Mouse (Mus musculus): ENCODE data around the gene H2afx. TPM values are rescaled to one million over a fixed set of nuclear protein-coding genes. Genes with fewer than 3 reads are reported as not detected.
A peak's percentile ranks its signal among the peaks of the same experiment; 100 is the strongest.
"Not testable (repeated sequence)": the region's sequence is repeated elsewhere in the genome, so short reads cannot be mapped to it uniquely, and the experiment has no call there.

H2afx gene
- polyA plus RNA-seq, 1 experiment = 891 TPM

DNA sequence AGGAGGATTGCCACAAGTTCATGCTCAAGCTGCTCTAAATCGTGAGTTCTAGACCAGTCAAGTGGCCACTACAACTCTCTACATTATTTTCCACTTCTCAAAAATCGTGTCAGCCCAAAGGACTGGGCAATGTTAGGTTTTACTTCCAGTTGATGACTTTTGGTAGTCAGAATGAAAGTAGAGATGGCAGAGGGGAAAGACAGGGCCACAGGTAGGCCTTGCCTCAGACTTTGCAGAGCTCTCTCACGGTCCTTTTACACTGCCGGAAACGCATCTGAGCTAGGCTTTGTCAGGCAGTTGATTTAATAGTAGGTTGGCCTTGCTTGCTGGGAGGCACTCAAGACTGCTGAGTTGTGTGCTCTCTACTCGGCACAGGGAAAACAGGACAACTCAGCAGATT, 10.3 kb upstream of the H2afx start:
- H3K4me1 ChIP-seq (replicated peaks; ENCODE audit: control insufficient read depth, insufficient read depth, low read length) = peaks cover 23% of the 10 kb centered on the region
- H3K27me3 ChIP-seq (ENCODE audit: control insufficient read depth, insufficient read depth, low read length) = no peaks in the 10 kb centered on the region
- H3K36me3 ChIP-seq (ENCODE audit: control insufficient read depth, insufficient read depth, low read length) = no peaks in the 10 kb centered on the region
- TF ChIP-seq CTCF (IDR thresholded peaks at IDR 0.05; ENCODE audit: borderline replicate concordance, control insufficient read depth, extremely low read depth, insufficient read depth, low read length, poor library complexity) (no peak), POLR2A (IDR thresholded peaks at IDR 0.05; ENCODE audit: control insufficient read depth, extremely low read depth, insufficient read depth, low read length, poor library complexity) (no peak)
- no peak for DNase-seq
- 88% methylated on average over 6 of the region's 6 CpGs for WGBS
- no peak overlapping the region for H3K27ac ChIP-seq (ENCODE audit: control insufficient read depth, insufficient read depth, low read length)
- H3K4me3 ChIP-seq (ENCODE audit: control insufficient read depth, insufficient read depth, low read length) = no peak overlapping the region

DNA sequence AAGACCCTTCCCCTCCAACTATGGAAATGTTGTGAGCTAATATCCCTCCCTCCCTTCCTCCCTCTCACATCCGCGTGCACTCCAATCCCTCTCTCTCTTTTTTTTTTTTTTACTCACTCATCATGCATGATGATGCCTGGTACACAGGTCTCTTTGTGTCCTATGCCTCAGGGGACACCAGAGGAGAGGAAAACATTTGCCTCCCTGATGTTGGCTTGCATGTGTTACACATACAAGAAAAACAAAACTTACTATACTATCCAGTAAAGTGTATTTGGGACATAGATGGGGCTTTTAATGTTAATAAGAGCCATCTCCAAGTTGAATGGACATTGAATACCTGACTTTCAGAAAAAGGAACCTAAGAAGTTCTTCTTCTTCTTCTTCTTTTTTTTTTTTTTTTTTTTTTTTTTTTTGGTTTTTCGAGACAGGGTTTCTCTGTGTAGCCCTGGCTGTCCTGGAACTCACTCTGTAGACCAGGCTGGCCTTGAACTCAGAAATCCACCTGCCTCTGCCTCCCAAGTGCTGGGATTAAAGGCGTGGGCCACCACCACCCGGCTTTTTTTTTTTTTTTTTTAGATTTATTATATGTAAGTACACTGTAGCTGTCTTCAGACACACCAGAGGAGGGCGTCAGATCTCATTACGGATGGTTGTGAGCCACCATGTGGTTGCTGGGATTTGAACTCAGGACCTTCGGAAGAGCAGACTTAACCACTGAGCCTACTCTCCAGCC, 9.3 kb upstream of the H2afx start:
- not testable (repeated sequence) for H3K36me3 ChIP-seq (ENCODE audit: control insufficient read depth, insufficient read depth, low read length); H3K4me3 ChIP-seq (ENCODE audit: control insufficient read depth, insufficient read depth, low read length); H3K27me3 ChIP-seq (ENCODE audit: control insufficient read depth, insufficient read depth, low read length); DNase-seq; H3K27ac ChIP-seq (ENCODE audit: control insufficient read depth, insufficient read depth, low read length)
- WGBS = 64% methylated on average over 7 of the region's 8 CpGs
- peaks cover 20% of the 10 kb centered on the region for H3K4me1 ChIP-seq (replicated peaks; ENCODE audit: control insufficient read depth, insufficient read depth, low read length)

DNA sequence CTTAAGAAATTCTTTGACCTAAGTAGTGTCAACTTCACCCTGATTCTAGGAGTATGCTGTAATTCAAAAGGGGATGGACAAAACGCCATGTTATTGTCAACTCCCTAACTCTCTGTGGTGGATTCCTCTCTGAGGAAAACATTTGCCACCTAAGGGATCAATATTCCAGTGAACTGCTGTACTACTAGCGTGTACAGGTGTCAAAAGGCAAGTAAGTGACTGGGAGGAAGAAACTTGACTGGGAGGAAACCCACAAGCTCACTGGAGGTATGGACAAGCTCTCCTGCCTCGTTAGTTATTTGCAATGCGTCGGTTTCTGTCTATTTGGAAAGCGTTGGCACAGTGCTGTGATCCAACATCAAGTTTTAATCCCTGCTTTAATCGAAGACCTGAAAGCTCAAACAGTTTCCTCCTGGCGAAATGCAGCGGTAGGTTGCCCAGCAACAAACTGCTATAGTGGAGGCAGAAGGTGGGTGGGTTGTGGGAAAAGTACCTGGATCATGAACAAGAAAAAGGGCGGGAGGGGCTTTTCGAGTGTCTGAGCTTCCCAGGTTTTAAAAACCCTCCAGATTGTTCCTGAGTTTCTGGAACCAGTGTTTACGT, 8.6 kb upstream of the H2afx start, which contains the start of gene Dpagt1:
Dpagt1 (plus strand) TSS at position 252 of the 603 bp plus-strand sequence.
- DNase-seq = no peak
- Histone ChIP-seq H3K4me3 (ENCODE audit: control insufficient read depth, insufficient read depth, low read length) (peak within 1 kb of the TSS; percentile 85), H3K27me3 (ENCODE audit: control insufficient read depth, insufficient read depth, low read length) (no peaks in the 10 kb centered on the region), H3K4me1 (replicated peaks; ENCODE audit: control insufficient read depth, insufficient read depth, low read length) (peaks cover 15% of the 10 kb centered on the region), H3K27ac (ENCODE audit: control insufficient read depth, insufficient read depth, low read length) (no peak within 1 kb of the TSS), H3K36me3 (ENCODE audit: control insufficient read depth, insufficient read depth, low read length) (no peaks in the 10 kb centered on the region)
- TF ChIP-seq CTCF (IDR thresholded peaks at IDR 0.05; ENCODE audit: borderline replicate concordance, control insufficient read depth, extremely low read depth, insufficient read depth, low read length, poor library complexity) = no peak
- 0 out of 2 replicates have a peak, but pooled peaks have one; percentile 14 for TF ChIP-seq POLR2A (IDR thresholded peaks at IDR 0.05; ENCODE audit: control insufficient read depth, extremely low read depth, insufficient read depth, low read length, poor library complexity)
- 2% methylated on average over 12 of the region's 12 CpGs for whole genome bisulfite sequencing

DNA sequence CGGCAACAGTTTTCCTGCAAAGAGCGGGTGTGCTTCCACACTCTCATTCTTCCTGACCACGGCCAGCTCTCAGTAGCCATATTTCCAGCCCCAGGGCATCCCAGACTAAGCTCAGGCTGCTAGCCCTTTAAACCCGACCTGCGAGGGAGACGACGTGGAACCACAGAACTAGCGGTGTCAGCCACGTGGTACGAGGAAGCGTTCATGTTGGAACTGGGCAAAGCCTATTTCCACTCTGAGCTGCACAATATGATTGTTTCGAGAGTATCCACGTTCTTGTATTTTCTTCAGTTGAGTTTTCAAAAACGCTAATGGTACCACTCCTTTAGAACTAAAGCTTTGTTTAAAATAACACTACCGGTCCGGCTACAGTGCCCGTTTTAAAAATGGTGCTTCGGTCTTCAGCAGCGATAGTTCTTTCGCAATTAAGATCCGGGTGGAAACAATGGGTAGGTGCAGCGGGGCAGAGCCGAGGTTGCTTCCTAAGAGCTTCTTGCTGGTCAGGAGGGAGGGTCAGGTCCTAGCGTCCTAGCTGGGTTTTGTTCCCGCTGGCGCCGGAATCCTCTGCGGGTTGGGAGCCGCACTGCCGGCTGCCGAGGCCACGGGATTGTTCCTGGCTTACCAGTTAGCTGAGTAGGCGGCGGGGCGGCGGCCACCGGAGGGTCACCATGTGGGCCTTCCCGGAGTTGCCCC, 8.0 kb upstream of the H2afx start:
- Histone ChIP-seq H3K27ac (ENCODE audit: control insufficient read depth, insufficient read depth, low read length) (no peak overlapping the region), H3K4me3 (ENCODE audit: control insufficient read depth, insufficient read depth, low read length) (peak overlapping the region; percentile 85), H3K27me3 (ENCODE audit: control insufficient read depth, insufficient read depth, low read length) (no peaks in the 10 kb centered on the region), H3K36me3 (ENCODE audit: control insufficient read depth, insufficient read depth, low read length) (no peaks in the 10 kb centered on the region), H3K4me1 (replicated peaks; ENCODE audit: control insufficient read depth, insufficient read depth, low read length) (peaks cover 15% of the 10 kb centered on the region)
- DNase-seq = peak; percentile 72
- no peak for TF ChIP-seq CTCF (IDR thresholded peaks at IDR 0.05; ENCODE audit: borderline replicate concordance, control insufficient read depth, extremely low read depth, insufficient read depth, low read length, poor library complexity)
- TF ChIP-seq POLR2A (IDR thresholded peaks at IDR 0.05; ENCODE audit: control insufficient read depth, extremely low read depth, insufficient read depth, low read length, poor library complexity) = 0 out of 2 replicates have a peak, but pooled peaks have one; percentile 2
- under 1% methylated on average over 38 of the region's 38 CpGs for WGBS

- H3K27me3 ChIP-seq (ENCODE audit: control insufficient read depth, insufficient read depth, low read length) = no peaks in the 10 kb centered on the region
- 2% methylated on average over 22 of the region's 22 CpGs for WGBS
- H3K27ac ChIP-seq (ENCODE audit: control insufficient read depth, insufficient read depth, low read length) = no peak overlapping the region
- TF ChIP-seq POLR2A (IDR thresholded peaks at IDR 0.05; ENCODE audit: control insufficient read depth, extremely low read depth, insufficient read depth, low read length, poor library complexity) = no peak
- TF ChIP-seq CTCF (IDR thresholded peaks at IDR 0.05; ENCODE audit: borderline replicate concordance, control insufficient read depth, extremely low read depth, insufficient read depth, low read length, poor library complexity) = 0 out of 2 replicates have a peak, but pooled peaks have one; percentile 11
- peak overlapping the region; percentile 85 for H3K4me3 ChIP-seq (ENCODE audit: control insufficient read depth, insufficient read depth, low read length)
- peaks cover 15% of the 10 kb centered on the region for H3K4me1 ChIP-seq (replicated peaks; ENCODE audit: control insufficient read depth, insufficient read depth, low read length)
- no peak for DNase-seq
- no peaks in the 10 kb centered on the region for H3K36me3 ChIP-seq (ENCODE audit: control insufficient read depth, insufficient read depth, low read length)
Observed at GRCm38 (mm10) chr9:44327064-44327711, 7.3 kb upstream of the H2afx start.

DNA sequence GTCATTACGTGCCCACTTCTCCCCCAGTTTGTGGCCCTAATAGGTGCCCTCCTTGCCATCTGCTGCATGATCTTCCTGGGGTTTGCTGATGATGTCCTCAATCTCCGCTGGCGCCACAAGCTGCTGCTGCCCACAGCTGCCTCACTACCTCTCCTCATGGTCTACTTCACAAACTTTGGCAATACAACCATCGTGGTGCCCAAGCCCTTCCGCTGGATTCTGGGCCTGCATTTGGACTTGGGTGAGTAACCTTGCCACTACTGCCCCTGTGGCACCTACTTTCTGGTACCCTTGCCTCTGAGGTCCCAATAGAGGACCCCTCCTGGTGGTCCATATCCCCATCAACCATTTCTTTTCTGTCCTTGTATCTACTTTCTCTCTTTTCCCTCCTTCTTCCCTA, 6.6 kb upstream of the H2afx start:
- no peak for TF ChIP-seq POLR2A (IDR thresholded peaks at IDR 0.05; ENCODE audit: control insufficient read depth, extremely low read depth, insufficient read depth, low read length, poor library complexity)
- no peak for TF ChIP-seq CTCF (IDR thresholded peaks at IDR 0.05; ENCODE audit: borderline replicate concordance, control insufficient read depth, extremely low read depth, insufficient read depth, low read length, poor library complexity)
- H3K4me3 ChIP-seq (ENCODE audit: control insufficient read depth, insufficient read depth, low read length) = no peak overlapping the region

More for the DNA sequence above, 6.6 kb upstream of the H2afx start:
- Histone ChIP-seq H3K4me1 (replicated peaks; ENCODE audit: control insufficient read depth, insufficient read depth, low read length) (peaks cover 15% of the 10 kb centered on the region), H3K36me3 (ENCODE audit: control insufficient read depth, insufficient read depth, low read length) (peaks cover 3% of the 10 kb centered on the region), H3K27me3 (ENCODE audit: control insufficient read depth, insufficient read depth, low read length) (no peaks in the 10 kb centered on the region), H3K27ac (ENCODE audit: control insufficient read depth, insufficient read depth, low read length) (no peak overlapping the region)
- DNase-seq = no peak
- 96% methylated on average over 5 of the region's 5 CpGs for WGBS
